Mouse (Mus musculus) T-helper 1 cell (primary cell): ENCODE results near the gene Sorbs2.

Source experiments
- in situ Hi-C: fragments of 300-600 bp; cut with MboI, MseI; formaldehyde crosslinking; loops from one replicate; pipeline ENCODE4 v1.15.1; 2025; ENCODE audit warnings: high pct_unique_total_duplicates

Gene Sorbs2

GRCm38 (mm10) chr8:45755482-45755881, 247.9 kb downstream of the Sorbs2 start:
- in situ Hi-C loops, result no loop called here

GRCm38 (mm10) chr8:45755972-45756371, 248.4 kb downstream of the Sorbs2 start:
- in situ Hi-C loops, result no loop called here

- in situ Hi-C loops, result no loop called here
These were observed 253.0 kb downstream of the Sorbs2 start for GRCm38 (mm10) chr8:45760622-45761021.

- in situ Hi-C loops, result no loop called here
These were observed 253.5 kb downstream of the Sorbs2 start for GRCm38 (mm10) chr8:45761053-45761452.

GRCm38 (mm10) chr8:45762982-45763689, 255.5 kb downstream of the Sorbs2 start:
- in situ Hi-C loops, result no loop called here

DNA sequence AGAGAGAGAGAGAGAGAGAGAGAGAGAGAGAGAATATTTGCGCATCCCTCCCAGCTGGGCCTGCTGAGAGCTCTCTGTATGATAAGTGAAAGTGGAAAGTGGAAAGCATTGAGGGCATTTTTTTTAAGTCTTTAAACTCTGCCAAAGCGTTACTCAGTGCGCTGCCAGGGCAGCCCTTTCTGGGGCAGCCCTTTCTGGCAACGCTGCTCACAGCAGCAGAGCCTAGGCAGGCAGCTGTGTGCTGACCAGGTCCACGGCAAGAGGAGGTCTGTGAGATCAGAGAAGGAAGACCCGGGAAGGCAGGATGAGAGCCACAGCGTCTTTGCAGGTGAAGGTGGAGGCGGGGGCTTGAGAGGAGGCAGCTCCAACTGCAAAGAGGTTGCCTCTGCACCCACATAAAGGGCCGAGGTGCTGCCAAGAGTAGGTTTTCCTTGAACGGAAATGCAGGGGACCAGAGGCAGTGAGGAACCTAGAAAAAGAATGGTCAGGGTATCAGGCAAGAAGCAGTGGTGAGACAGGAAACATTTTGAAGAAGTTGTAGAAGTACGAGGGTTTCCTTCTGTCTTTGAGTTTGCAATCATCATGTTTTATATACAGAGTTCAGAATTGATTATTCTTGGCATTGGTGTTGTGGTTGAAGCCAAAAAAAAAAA, 256.2 kb downstream of the Sorbs2 start:
- in situ Hi-C loops, result no loop called here

- in situ Hi-C loops, result no loop called here
These were observed 258.6 kb downstream of the Sorbs2 start for GRCm38 (mm10) chr8:45766138-45766537.

DNA sequence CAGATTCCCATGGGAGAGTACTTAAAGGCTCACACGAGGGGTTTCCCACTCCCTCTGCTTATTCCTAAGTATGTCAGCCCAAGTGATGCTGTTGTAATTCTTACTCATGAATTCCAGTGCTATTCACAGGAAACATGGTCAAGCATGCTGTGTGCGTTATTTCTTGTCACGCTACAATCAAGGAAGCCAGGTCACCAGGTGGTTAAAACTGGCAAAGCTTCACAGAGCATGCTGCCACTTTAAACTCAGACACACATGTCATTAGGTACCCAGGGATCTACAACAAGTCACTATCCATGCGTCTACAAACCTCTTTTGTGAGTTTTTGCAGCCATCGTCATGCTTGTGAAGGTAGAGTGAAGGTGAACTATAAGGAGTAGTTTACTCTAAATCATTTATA, 267.3 kb downstream of the Sorbs2 start:
- in situ Hi-C loops, result no loop called here

DNA sequence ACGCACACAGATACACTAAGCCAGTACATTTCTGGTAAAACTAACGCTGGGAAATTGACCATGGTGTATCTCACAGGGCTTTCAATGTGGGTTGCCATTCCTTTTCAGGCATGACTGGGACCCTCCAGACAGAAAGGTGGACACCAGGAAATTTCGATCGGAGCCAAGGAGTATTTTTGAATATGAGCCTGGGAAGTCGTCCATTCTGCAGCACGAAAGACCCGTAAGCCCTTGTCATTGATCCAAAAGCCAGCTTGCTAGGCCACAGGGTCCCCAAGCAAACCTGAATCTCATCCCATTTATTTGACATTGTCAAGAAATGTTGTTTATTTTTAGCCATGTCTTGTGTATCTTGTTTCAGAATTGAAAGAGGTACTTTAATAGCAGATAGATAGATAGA, 267.9 kb downstream of the Sorbs2 start:
- in situ Hi-C loops, result no loop called here

- in situ Hi-C loops, result no loop called here
These were observed 268.8 kb downstream of the Sorbs2 start for GRCm38 (mm10) chr8:45776366-45776765.

GRCm38 (mm10) chr8:45776977-45777376, 269.4 kb downstream of the Sorbs2 start:
- in situ Hi-C loops, result no loop called here

- in situ Hi-C loops, result no loop called here
These were observed 273.0 kb downstream of the Sorbs2 start for GRCm38 (mm10) chr8:45780585-45780984.

- in situ Hi-C loops, result no loop called here
These were observed 281.0 kb downstream of the Sorbs2 start for GRCm38 (mm10) chr8:45788610-45789009.

- in situ Hi-C loops, result no loop called here
These were observed 287.3 kb downstream of the Sorbs2 start for GRCm38 (mm10) chr8:45794847-45795246.

DNA sequence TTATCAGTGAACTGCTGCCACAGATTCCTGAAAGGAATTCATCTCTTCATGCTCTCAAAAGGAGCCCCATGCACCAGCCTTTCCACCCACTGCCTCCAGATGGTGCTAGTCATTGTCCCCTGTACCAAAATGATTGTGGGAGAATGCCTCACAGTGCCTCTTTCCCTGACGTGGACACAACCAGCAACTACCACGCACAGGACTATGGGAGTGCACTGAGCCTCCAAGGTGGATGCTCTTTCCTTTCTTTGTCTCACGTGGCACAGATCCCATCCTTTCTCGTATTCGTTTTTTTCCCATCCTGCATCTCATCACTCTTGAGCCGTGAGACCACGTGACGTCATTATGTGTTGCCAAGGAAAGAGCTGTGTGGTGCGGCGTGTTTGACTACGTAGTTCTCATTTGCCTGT, 288.7 kb downstream of the Sorbs2 start:
- in situ Hi-C loops, result no loop called here

GRCm38 (mm10) chr8:45799517-45799916, 291.9 kb downstream of the Sorbs2 start:
- in situ Hi-C loops, result no loop called here

DNA sequence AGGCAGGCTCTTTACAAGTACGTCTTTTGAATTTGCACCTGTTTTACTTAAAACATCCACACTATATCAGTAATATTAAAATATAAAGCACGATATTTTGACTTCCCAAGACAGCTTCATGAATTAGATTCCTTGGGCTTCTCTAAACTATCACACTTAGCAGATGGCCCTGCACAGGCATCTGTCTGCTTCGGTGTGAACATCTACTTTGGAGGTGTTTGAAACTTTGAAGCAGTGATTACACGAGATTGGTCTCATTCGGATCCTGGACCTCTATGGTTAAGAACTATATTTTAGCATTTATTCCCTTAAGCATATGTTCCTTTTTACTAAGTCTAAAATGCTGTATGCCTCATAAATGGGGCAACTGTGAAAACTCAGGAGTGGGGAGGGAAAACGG, 301.0 kb downstream of the Sorbs2 start:
- in situ Hi-C loops, result no loop called here

- in situ Hi-C loops, result loop anchor here (5.0 kb wide), 1 partner anchor 115 kb away; the partner anchor contains the start of gene Ccdc110
These were observed 309.3 kb downstream of the Sorbs2 start for GRCm38 (mm10) chr8:45816765-45817426.

DNA sequence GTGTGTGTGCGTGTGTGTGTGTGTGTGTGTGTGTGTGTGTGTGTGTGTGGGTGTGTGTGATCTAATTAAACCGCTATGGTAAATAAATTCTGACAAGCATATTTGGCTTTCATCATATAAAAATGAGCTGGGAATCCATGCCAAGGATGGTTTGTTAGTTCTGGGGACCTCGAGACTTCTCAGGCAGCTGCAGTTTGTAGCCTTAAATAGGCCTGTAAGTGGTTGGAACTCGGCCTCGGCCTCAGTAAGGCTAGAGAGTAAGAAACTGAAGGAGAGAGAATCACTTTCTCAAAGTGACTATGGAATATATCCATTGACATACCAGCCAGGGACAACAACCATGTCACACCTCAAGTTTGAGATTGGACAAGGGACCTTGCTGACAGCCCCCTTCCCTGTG, 314.1 kb downstream of the Sorbs2 start:
- in situ Hi-C loops, result no loop called here

- in situ Hi-C loops, result no loop called here
These were observed 322.5 kb downstream of the Sorbs2 start for GRCm38 (mm10) chr8:45829985-45830548.

DNA sequence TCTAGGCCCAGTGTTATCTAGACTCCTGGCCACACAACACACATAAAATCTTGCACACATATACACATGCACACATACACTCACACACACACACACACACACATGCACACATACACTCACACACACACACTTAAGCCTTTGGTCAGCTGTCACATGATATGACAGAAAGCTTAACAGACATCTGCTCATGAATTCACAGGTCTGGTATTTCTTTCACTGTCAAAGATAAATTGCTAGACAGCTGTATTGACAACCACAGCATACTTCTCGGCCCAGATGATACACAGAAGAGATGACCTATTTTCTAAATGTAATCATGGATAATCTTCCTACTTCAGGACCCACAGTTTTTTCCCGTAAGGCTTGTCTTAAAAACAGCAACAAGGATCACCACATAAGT, 326.3 kb downstream of the Sorbs2 start:
- in situ Hi-C loops, result no loop called here

GRCm38 (mm10) chr8:45843306-45843705, 335.7 kb downstream of the Sorbs2 start:
- in situ Hi-C loops, result no loop called here
